Mouse (Mus musculus) urinary bladder, postnatal 4 days (tissue): Measurements from ENCODE around the gene Snx30.
A peak's percentile ranks its signal among the peaks of the same experiment; 100 is the strongest.

ENCODE experiments used
- DNase-seq, 2 experiments: peaks; one replicate each; pipeline ENCODE4 v3.0.0; 2021 to 2022; ENCODE audit warnings: low spot score in 2 of 2

Gene Snx30

GRCm38 (mm10) chr4:59870859-59871591 is 65.4 kb downstream of the Snx30 start:
- peak; percentile 52 to 78 for DNase-seq

- no peak for DNase-seq
Measured at GRCm38 (mm10) chr4:59873240-59873639, 67.6 kb downstream of the Snx30 start.

- no peak for DNase-seq
Measured at GRCm38 (mm10) chr4:59873830-59874229, 68.2 kb downstream of the Snx30 start.

GRCm38 (mm10) chr4:59876570-59876969 is 70.9 kb downstream of the Snx30 start:
- no peak for DNase-seq

- DNase-seq = no peak
Measured at GRCm38 (mm10) chr4:59877025-59877424, 71.4 kb downstream of the Snx30 start.

- no peak for DNase-seq
Measured at GRCm38 (mm10) chr4:59878595-59878994, 73.0 kb downstream of the Snx30 start.

GRCm38 (mm10) chr4:59879444-59879843 is 73.8 kb downstream of the Snx30 start:
- no peak for DNase-seq

- no peak for DNase-seq
Measured at GRCm38 (mm10) chr4:59880725-59881124, 75.1 kb downstream of the Snx30 start.

GRCm38 (mm10) chr4:59881210-59881609 is 75.6 kb downstream of the Snx30 start:
- DNase-seq = no peak

- no peak for DNase-seq
Measured at GRCm38 (mm10) chr4:59884136-59884696, 78.6 kb downstream of the Snx30 start.

- no peak for DNase-seq
Measured at GRCm38 (mm10) chr4:59886281-59886680, 80.6 kb downstream of the Snx30 start.

- DNase-seq = no peak
Measured at GRCm38 (mm10) chr4:59887011-59887410, 81.4 kb downstream of the Snx30 start.

- DNase-seq = no peak
Measured at GRCm38 (mm10) chr4:59888014-59888413, 82.4 kb downstream of the Snx30 start.

- no peak for DNase-seq
Measured at GRCm38 (mm10) chr4:59890086-59890600, 84.5 kb downstream of the Snx30 start.

- no peak for DNase-seq
Measured at GRCm38 (mm10) chr4:59891723-59892416, 86.2 kb downstream of the Snx30 start.

GRCm38 (mm10) chr4:59892731-59893130 is 87.1 kb downstream of the Snx30 start:
- no peak for DNase-seq

GRCm38 (mm10) chr4:59894415-59894814 is 88.8 kb downstream of the Snx30 start:
- no peak for DNase-seq

- no peak for DNase-seq
Measured at GRCm38 (mm10) chr4:59894977-59895575, 89.4 kb downstream of the Snx30 start.

GRCm38 (mm10) chr4:59896000-59896399 is 90.4 kb downstream of the Snx30 start:
- no peak for DNase-seq

GRCm38 (mm10) chr4:59897814-59898520 is 92.3 kb downstream of the Snx30 start:
- DNase-seq = no peak

GRCm38 (mm10) chr4:59898521-59898919 is 92.9 kb downstream of the Snx30 start:
- DNase-seq = no peak

- no peak for DNase-seq
Measured at GRCm38 (mm10) chr4:59901810-59902209, 96.2 kb downstream of the Snx30 start.
